Mouse (Mus musculus) liver, embryonic 14.5 days (tissue): ENCODE results near the gene Slc22a7. TPM values are rescaled to one million over a fixed set of nuclear protein-coding genes. Genes with fewer than 3 reads are reported as not detected.
A peak's percentile ranks its signal among the peaks of the same experiment; 100 is the strongest.

Experiments
- ATAC-seq: fragments of 200-750 bp; cut with Nextera tagmentation; 2 replicates; pipeline ENCODE4 v1.8.0; 2017; ENCODE audit warnings: moderate number of reproducible peaks, mild to moderate bottlenecking, moderate library complexity; ENCODE audit not compliant: insufficient read depth
- DNase-seq, 3 experiments: peaks; one replicate each; pipeline ENCODE4 v3.0.0-alpha.2; 2012 to 2013; ENCODE audit warnings: low read depth in 3 of 3, low spot score in 3 of 3
- H3K27ac ChIP-seq: fragments of 300-500 bp; sonication (generic); 2 replicates; pipeline ENCODE4 v1.5.1; 2014; ENCODE audit warnings: moderate library complexity, mild to moderate bottlenecking, control low read depth, inconsistent platforms
- H3K27me3 ChIP-seq: fragments of 300-500 bp; sonication (generic); 2 replicates; pipeline ENCODE4 v1.6.1; 2014; ENCODE audit warnings: mild to moderate bottlenecking, low read length, moderate library complexity; ENCODE audit not compliant: control insufficient read depth, insufficient read depth
- H3K36me3 ChIP-seq: fragments of 300-500 bp; sonication (generic); replicated peaks from 2 replicates; pipeline ENCODE4 v1.6.1; 2014; ENCODE audit warnings: low read depth; ENCODE audit not compliant: control insufficient read depth, insufficient read depth
- H3K4me1 ChIP-seq, 2 experiments: fragments of 200-500 bp in 1 of 2; fragments of 300-500 bp in 1 of 2; sonication (generic) in 1 of 2; replicated peaks; 2 replicates each; pipeline ENCODE4 v1.6.1; 2012 to 2014; ENCODE audit warnings: antibody characterized with exemption in 1 of 2, inconsistent platforms in 1 of 2, low read length in 1 of 2; ENCODE audit not compliant: control insufficient read depth in 2 of 2, insufficient read depth in 2 of 2
- H3K4me2 ChIP-seq: fragments of 300-500 bp; sonication (generic); 2 replicates; pipeline ENCODE4 v1.6.1; 2014; ENCODE audit warnings: low read depth, mild to moderate bottlenecking, control low read depth, moderate library complexity
- H3K4me3 ChIP-seq, 2 experiments: fragments of 200-500 bp in 1 of 2; fragments of 300-500 bp in 1 of 2; sonication (generic) in 1 of 2; 2 replicates each; pipeline ENCODE4 v1.5.1; 2012 to 2014; ENCODE audit warnings: low read depth in 2 of 2, low read length in 2 of 2, mild to moderate bottlenecking in 2 of 2, control low read depth in 1 of 2, inconsistent platforms in 1 of 2, moderate library complexity in 1 of 2; ENCODE audit not compliant: insufficient read depth in 1 of 2
- H3K9ac ChIP-seq: fragments of 300-500 bp; sonication (generic); replicated peaks from 2 replicates; pipeline ENCODE4 v1.6.1; 2014; ENCODE audit warnings: mild to moderate bottlenecking, control low read depth, moderate library complexity
- H3K9me3 ChIP-seq: fragments of 300-500 bp; sonication (generic); 2 replicates; pipeline ENCODE4 v1.6.1; 2016; ENCODE audit warnings: low read length, mixed read lengths; ENCODE audit not compliant: control insufficient read depth
- CTCF ChIP-seq: IDR thresholded peaks from 2 replicates; pipeline ENCODE4 v1.5.1; 2016; ENCODE audit warnings: antibody characterized with exemption, low read depth, control low read depth
- EP300 ChIP-seq: IDR thresholded peaks from 2 replicates; pipeline ENCODE4 v1.6.1; 2016; ENCODE audit warnings: antibody characterized with exemption, low read depth
- WGBS: fragments of 180-500 bp; shearing (Covaris S2); extraction: QIAGEN DNeasy Blood & Tissue Kit; methylation state at CpG from one replicate; pipeline ENCODE4 v1.1.7; 2014; ENCODE audit not compliant: insufficient replicate concordance; 5-methylcytosine and 5-hydroxymethylcytosine counted together
- polyA plus RNA-seq, 2 experiments: library from polyadenylated mRNA; depleted of rRNA in 1 of 2; stranded (reverse) in 1 of 2; unstranded in 1 of 2; fragments of >200 nt; fragmentation: Nextera tagmentation in 1 of 2; extraction: Ambion mirVana in 1 of 2; gene quantifications; 2 replicates each; pipeline versions ENCODE4 v1.2.1 to v1.2.3; 2012 to 2014

Gene Slc22a7
- 0.03 and 0.04 TPM in 2 replicates for polyA plus RNA-seq (2012; rRNA removed)
- 0.09 TPM in 1 of 2 replicates, not detected in the other for polyA plus RNA-seq (2014; fragmentation: Nextera tagmentation; extraction: Ambion mirVana)

- Histone ChIP-seq H3K9ac (no peak within 1 kb of the TSS), H3K27me3 (peaks cover 8% of the 10 kb centered on the region), H3K4me3 (no peak within 1 kb of the TSS), H3K4me1 (no peaks in the 10 kb centered on the region), H3K4me2 (no peak within 1 kb of the TSS), H3K36me3 (no peaks in the 10 kb centered on the region), H3K9me3 (no peaks in the 10 kb centered on the region), H3K27ac (no peak within 1 kb of the TSS)
- WGBS, result 58% methylated on average over 4 of the region's 4 CpGs
- ATAC-seq (no peak), DNase-seq (no peak)
- no peak for TF ChIP-seq CTCF
Observed at GRCm38 (mm10) chr17:46438298-46438873, at the start of gene Slc22a7. TSS of gene Slc22a7 (minus strand) at chr17:46438457.

- Histone ChIP-seq H3K36me3 (no peaks in the 10 kb centered on the region), H3K27ac (no peak within 1 kb of the TSS), H3K9ac (no peak within 1 kb of the TSS), H3K9me3 (no peaks in the 10 kb centered on the region), H3K4me3 (no peak within 1 kb of the TSS), H3K27me3 (peaks cover 60% of the 10 kb centered on the region), H3K4me1 (no peaks in the 10 kb centered on the region; a peak in 1 of 4 replicates), H3K4me2 (0 out of 2 replicates have a peak within 1 kb of the TSS, but pooled peaks have one; percentile 29)
- 2% methylated on average over 20 of the region's 49 CpGs for WGBS
- DNase-seq, result no peak
- ATAC-seq, result no peak
- TF ChIP-seq CTCF, result no peak
- no peak for TF ChIP-seq EP300
Observed at GRCm38 (mm10) chr17:46487431-46487830, 49.2 kb upstream of the Slc22a7 start, which contains the start of gene Ttbk1. TSS of gene Ttbk1 (minus strand) at chr17:46487675.

- Histone ChIP-seq H3K4me2 (0 out of 2 replicates have a peak overlapping the region, but pooled peaks have one; percentile 29), H3K27me3 (peaks cover 60% of the 10 kb centered on the region), H3K9ac (no peak overlapping the region), H3K36me3 (no peaks in the 10 kb centered on the region), H3K4me1 (no peaks in the 10 kb centered on the region; a peak in 1 of 4 replicates), H3K27ac (no peak overlapping the region), H3K4me3 (no peak overlapping the region), H3K9me3 (no peaks in the 10 kb centered on the region)
- DNase-seq (no peak), ATAC-seq (no peak)
- 3% methylated on average over 15 of the region's 22 CpGs for WGBS
- TF ChIP-seq CTCF, result no peak
- TF ChIP-seq EP300, result no peak
Observed at GRCm38 (mm10) chr17:46486995-46487394, 48.7 kb upstream of the Slc22a7 start.

GRCm38 (mm10) chr17:46484461-46484875 is 46.2 kb upstream of the Slc22a7 start:
- H3K27ac ChIP-seq, result no peak overlapping the region
- H3K9ac ChIP-seq, result no peak overlapping the region
- DNase-seq, result no peak
- no peaks in the 10 kb centered on the region; a peak in 1 of 4 replicates for H3K4me1 ChIP-seq
- WGBS, result 5% methylated on average over 6 of the region's 6 CpGs
- no peak for ATAC-seq
- H3K4me3 ChIP-seq, result no peak overlapping the region
- TF ChIP-seq EP300 (no peak), CTCF (peak; percentile 28; the same call in 1 of the 2 replicates)
- peaks cover 58% of the 10 kb centered on the region for H3K27me3 ChIP-seq
- H3K36me3 ChIP-seq, result no peaks in the 10 kb centered on the region
- H3K4me2 ChIP-seq, result no peak overlapping the region
- no peaks in the 10 kb centered on the region for H3K9me3 ChIP-seq

GRCm38 (mm10) chr17:46484021-46484431 is 45.8 kb upstream of the Slc22a7 start:
- DNase-seq, result no peak
- WGBS, result 1% methylated on average over 13 of the region's 13 CpGs
- H3K4me3 ChIP-seq, result peak overlapping the region; percentile 3 to 25; a peak in 2 of 4 replicates
- H3K27me3 ChIP-seq, result peaks cover 56% of the 10 kb centered on the region
- no peak overlapping the region for H3K27ac ChIP-seq
- TF ChIP-seq EP300 (no peak), CTCF (no peak)
- H3K36me3 ChIP-seq, result no peaks in the 10 kb centered on the region
- H3K9ac ChIP-seq, result no peak overlapping the region
- H3K4me1 ChIP-seq, result no peaks in the 10 kb centered on the region; a peak in 1 of 4 replicates
- no peaks in the 10 kb centered on the region for H3K9me3 ChIP-seq
- ATAC-seq, result no peak
- H3K4me2 ChIP-seq, result peak overlapping the region; percentile 44
